Mouse (Mus musculus) E14TG2a.4 (cell line): Measurements from ENCODE around the gene Rap1gap2.
A peak's percentile ranks its signal among the peaks of the same experiment; 100 is the strongest.

ENCODE experiments used
- CTCF ChIP-seq: conservative IDR thresholded peaks from 2 replicates; pipeline ENCODE4 v1.5.1; 2014; ENCODE audit warnings: low read length
- NANOG ChIP-seq: IDR thresholded peaks from 2 replicates; pipeline ENCODE4 v1.6.1; 2014; ENCODE audit warnings: borderline replicate concordance, low read length, mixed read lengths
- POU5F1 ChIP-seq: IDR thresholded peaks from 2 replicates; pipeline ENCODE4 v1.6.1; 2014; ENCODE audit warnings: low read length, borderline replicate concordance

DNA sequence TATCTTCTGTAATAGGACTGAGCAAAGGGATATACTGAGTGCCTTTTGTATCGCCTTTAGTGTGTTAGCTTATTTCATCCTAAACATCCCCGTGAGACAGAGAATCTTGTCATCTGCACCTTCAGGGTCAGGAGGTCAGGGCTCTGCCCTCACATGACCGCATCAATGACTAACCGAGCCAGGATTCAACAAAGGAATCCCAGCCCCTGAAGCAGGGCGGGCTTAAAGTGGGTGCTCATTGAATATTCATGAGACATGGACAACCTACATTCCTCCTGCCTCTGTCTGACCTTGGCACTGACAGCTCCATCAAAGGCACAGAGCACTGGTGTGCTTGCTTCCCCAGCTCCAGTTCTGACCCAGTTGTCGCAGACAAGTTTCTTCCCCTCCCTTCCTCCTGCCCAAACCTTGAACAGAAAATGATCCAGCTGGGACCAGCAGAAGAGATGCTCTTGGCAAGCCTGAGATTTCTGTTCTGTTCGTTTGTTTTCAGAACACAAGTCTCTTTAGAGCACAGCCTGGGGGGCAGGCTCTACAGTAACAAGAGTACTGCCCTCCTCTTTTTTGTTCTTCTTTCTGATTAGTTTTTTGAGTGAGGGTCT, 61.8 kb downstream of the Rap1gap2 start:
- TF ChIP-seq POU5F1: no peak
- no peak for TF ChIP-seq CTCF
- peak; percentile 21; the same call in 1 of the 2 replicates for TF ChIP-seq NANOG
